Mouse (Mus musculus) heart, adult 9 months (tissue): ENCODE results near the gene Atad3a.
"Not testable (repeated sequence)": the region's sequence is repeated elsewhere in the genome, so short reads cannot be mapped to it uniquely, and the experiment has no call there.

Source experiments
- DNase-seq, 2 experiments: peaks; one replicate each; pipeline ENCODE4 v3.0.0; 2022; ENCODE audit warnings: low spot score in 2 of 2

Gene Atad3a

GRCm38 (mm10) chr4:155760613-155761355 lies at the start of gene Atad3a:
Gene Atad3a, minus strand, starts transcription at chr4:155761093.
- peak; percentile 96 for DNase-seq

DNA sequence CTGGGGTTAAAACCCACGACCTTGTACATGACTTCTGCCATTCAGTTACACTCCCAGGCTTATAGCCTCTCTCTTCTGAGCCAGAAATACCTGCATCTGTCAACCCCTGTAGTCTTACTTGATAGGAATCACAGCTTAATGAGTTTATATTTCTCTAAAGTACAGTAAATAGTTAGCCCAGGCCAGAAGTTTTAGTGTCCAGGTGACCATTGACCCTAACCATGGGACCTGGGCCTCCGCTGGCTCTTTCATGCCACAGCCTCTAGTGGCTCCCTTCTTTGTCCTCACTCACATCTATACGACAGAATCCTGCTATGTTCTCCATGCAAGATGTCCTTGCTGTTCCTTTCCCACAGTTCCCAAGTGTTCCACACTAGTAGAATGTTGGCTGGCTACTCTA lies 46.9 kb upstream of the Atad3a start:
- no peak for DNase-seq

- DNase-seq: peak; percentile 92 to 93
Measured at GRCm38 (mm10) chr4:155803340-155804041, 42.6 kb upstream of the Atad3a start.

- no peak for DNase-seq
Measured at GRCm38 (mm10) chr4:155802741-155803339, 41.9 kb upstream of the Atad3a start, which contains the start of gene Mrpl20. Gene Mrpl20, plus strand, starts transcription at chr4:155802878.

DNA sequence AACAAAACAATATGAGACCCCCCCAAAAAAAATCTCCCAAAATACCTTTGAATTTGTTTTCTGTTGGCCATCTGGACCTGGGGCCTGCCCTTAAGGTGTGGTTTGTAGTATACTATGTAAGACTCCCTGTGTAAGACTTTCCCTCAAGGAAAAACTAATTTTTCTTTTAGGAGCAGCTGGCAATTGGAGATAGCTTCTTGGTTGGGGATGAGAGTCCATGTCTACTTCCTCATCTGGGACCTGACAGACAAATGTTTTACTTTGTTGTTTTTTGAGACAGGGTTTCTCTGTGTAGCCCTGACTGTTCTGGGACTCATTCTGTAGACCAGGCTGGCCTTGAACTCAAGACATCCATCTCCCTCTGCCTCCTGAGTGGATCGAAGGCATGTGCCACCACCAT lies 41.2 kb upstream of the Atad3a start:
- no peak for DNase-seq

GRCm38 (mm10) chr4:155793730-155794129 lies 32.8 kb upstream of the Atad3a start:
- DNase-seq: no peak

- no peak for DNase-seq
Measured at GRCm38 (mm10) chr4:155791240-155791933, 30.5 kb upstream of the Atad3a start.

DNA sequence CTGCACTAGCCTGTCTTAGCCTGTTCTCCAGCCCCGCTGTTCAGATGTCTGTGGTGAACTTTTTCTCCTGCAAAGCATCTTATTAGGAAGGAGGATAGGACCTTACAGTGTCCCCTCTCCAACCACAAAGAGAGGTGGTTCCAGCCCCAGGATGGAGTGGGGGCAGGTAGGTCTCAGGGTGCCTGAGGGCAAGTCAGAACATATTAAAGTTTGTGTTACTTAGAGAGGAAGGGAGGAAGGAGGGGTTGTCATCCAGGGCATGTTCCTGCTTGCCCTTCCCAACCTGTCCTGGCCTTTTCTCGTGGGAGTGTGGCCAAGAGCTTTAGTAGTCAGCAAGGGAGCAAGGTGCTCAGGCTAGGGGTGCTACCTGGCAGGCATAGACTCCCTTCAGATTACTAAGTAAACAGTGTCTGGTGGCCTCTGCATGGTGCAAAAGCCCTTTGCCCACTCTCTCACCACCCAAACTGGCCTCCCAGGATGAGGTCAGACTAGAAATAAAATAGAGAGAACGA lies 29.8 kb upstream of the Atad3a start:
- DNase-seq: no peak

- no peak for DNase-seq
Measured at GRCm38 (mm10) chr4:155790021-155790489, 29.2 kb upstream of the Atad3a start, which contains the start of gene Ankrd65. Gene Ankrd65, plus strand, starts transcription at chr4:155790439.

DNA sequence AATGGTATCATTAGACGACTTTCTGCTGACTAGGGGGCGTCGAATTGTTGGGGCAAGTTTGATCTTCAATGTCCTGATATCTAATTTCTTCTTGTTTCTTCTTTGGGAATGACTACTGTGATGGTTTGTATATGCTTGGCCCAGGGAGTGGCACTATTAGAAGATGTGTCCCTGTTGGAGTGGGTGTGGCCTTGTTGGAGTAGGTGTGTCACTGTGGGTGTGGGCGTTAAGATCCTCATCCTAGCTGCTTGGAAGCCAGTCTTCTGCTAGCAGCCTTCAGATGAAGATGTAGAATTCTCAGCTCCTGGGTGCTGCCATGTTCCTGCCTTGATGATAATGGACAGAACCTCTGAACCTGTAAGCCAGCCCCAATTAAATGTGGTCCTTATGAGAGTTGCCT lies 27.9 kb upstream of the Atad3a start:
- not testable (repeated sequence) for DNase-seq

DNA sequence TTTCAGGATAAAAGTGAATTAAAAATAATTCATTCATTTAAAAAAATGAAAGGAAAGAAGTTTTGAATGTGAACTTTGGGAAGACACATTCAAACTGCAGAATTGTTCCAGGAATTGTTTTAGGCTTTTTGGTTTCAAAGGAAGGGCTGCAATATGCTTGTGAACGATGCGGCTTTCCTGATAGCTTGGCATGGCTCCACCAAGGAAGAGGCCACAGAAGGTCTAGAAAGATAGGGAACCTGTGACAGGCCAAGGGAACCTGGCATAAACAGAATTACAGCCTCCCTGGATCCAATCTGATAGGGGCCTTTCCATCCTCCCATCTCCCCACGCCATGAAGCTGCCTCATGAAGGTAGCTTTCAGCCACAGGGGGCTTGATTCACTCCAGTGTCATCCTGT lies 27.4 kb upstream of the Atad3a start:
- DNase-seq: no peak

GRCm38 (mm10) chr4:155785819-155786218 lies 24.9 kb upstream of the Atad3a start, which contains the start of gene Tmem88b:
Gene Tmem88b, minus strand, starts transcription at chr4:155785874.
- no peak for DNase-seq

DNA sequence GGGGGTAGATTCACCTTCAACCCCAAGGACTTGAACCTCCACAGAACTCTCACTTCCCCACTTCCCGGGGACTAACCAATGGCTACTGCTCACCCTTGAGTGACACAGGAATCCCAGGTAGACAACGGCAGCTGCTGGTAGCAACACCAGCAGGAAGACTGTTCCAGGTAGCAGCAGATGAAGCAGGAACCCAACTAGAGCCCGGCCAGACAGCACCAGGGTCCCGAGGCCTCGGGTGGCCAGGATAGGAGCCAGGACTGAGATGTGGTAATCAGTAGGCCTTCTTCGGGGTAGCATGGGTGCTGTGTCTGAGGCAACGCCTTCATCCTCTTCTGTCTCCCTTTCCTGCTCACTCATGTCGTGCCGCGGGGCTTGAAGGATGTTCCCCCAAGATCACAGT lies 24.4 kb upstream of the Atad3a start:
- DNase-seq: no peak

DNA sequence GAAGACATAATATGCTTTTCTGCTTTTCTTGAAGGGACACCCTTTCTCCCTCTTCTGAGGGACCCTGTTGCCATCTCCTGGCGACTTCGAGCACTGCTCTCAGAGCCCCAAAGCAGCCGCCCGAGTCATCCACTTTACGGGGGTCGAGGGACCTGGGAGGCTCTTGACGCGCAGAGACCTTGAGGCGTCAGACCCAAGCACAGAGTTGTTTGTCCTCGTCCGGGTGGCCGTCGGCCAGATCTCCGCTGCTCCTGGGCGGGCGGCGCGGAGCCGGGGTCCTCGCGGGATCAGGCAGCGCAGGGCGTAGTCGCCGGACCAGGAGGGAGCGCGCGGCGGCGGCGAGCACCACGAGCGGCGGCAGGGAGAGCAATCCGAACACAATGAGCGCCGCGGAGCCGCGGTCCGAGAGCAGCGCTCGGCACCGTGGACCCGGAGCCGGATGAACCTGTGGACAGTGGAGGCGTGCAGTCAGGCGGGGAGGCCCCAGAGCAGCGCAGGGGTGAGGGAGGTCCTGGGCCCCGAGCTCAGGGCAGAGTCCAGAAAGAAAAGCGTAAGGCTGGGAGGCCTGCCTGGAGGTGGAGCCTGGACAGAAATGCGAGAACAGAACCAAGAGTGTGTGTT lies 23.3 kb upstream of the Atad3a start:
- peak; percentile 75 to 84 for DNase-seq

DNA sequence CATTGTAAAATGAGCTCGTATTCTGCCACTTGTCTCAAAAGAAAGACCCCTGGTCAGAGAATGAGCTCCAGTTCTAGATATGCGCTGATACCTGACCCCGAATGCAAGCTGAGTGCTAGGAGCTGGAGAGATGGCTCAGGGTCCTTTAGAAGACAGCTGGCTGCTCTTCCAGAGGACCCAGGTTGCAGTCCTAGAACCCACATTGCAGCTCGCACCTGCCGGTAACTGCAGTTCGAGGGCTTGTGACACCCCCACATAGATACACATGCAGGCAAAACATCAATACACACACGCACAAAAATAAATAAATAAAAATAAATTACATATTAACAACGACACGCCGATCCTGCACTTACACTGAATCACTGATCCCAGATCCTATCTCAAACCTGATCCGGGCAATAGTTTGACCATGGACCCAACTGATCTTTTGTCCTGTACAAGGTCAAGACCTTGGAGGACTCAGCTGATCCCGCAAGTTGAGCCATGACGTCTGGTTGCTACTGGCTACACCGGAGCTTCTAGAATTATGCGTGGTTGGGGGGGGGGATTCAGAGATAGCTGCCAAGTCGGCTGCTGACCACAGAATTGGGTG lies 22.7 kb upstream of the Atad3a start:
- DNase-seq: no peak

DNA sequence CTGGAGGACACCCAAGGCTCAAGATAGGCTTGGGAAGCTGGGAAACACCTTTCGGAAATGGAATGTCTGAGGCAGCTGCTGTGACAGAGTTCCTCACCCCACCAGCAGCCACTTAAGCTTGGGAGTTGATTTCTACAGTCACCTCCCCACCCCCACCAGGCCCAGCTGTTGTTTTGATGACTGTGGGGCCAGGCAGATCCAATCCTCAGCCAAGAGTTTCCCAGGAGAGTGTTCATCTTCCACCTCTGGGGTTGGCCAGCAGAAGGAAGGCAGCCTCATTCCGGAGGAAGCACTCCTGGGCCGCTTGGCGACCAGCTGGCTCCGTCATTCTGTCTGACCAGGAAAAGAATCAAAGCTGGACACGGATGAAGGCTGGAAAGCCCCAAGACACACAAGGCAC lies 20.0 kb upstream of the Atad3a start:
- DNase-seq: peak; percentile 90 to 93

GRCm38 (mm10) chr4:155779498-155779897 lies 18.6 kb upstream of the Atad3a start:
- DNase-seq: no peak

DNA sequence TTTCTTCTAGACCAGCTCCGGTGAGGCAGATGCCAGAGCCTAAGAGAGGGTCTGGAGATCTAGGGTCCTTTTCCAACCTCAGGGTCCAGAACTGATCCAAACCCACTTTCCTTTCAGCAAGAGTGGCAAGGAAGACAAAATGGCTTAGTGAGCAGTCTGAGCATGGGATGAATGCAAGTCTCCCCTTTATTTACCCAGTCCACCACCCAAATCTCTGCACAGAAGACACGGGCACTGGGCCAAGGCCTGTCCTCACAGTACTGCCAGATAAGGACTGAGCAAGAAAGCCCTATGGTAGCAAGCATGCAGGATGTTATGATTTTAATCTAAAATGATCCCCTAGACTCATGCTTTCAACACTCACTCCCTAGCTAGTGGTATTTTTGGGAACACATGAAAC lies 16.9 kb upstream of the Atad3a start:
- DNase-seq: no peak

- peak in 1 of 2 experiments; percentile 50 for DNase-seq
Measured at GRCm38 (mm10) chr4:155776704-155777335, 15.9 kb upstream of the Atad3a start.

DNA sequence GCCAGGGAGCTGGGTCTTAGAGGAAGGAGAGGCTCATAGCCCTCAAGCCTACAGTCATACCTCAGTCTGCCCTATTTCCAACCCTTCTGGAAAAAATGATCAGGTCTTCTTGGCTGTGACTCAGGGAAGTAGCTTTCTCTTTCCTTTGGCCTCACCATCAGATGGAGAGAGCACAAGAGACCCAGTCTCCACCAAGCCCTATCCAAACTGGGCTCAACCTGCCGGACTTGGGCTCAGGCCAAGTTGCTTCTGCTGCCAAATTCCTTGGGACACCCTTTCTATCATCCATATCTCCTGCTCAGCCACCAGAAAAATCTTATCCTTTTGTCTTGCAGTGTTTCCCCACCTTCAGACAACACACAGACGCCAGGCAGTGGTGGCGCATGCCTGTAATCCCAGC lies 15.0 kb upstream of the Atad3a start:
- peak; percentile 45 to 48 for DNase-seq
